Mouse (Mus musculus): ENCODE measurements around the gene Csf1. TPM values are rescaled to one million over a fixed set of nuclear protein-coding genes. Genes with fewer than 3 reads are reported as not detected.

Csf1 gene
- polyA plus RNA-seq, 1 experiment = 46.3 TPM

DNA sequence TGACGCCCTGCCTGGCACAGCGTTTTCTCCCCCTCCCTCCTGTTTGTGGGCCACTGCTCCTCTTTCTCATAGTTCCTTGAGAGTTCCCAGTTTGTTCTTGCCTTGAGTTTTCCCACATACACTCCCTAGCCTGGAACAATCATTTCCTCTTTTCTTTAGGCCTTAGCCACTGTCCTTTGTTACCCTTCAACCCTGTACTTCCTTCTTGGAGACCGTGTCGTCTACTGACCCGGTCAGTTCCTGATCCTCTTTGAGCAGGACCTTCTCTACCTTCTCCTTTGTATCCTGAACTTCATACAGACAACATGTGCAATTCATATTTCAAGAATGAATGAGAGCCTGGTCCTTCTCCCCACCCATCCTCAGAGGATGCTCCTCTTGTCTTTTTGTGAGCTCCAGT is 21.0 kb upstream of the Csf1 start:
- 79% methylated on average over 5 of the region's 5 CpGs for WGBS
- no peak for DNase-seq (ENCODE audit: low read depth in 1 of 2, low spot score in 2 of 2)
- H3K27ac ChIP-seq (ENCODE audit: insufficient read depth, low read length) = no peak overlapping the region
- H3K27me3 ChIP-seq (ENCODE audit: control insufficient read depth, insufficient read depth, low read length) = no peaks in the 10 kb centered on the region
- TF ChIP-seq CTCF (IDR thresholded peaks at IDR 0.05; ENCODE audit: extremely low read depth, insufficient read depth, insufficient read length, insufficient replicate concordance) (no peak), POLR2A (IDR thresholded peaks at IDR 0.05; ENCODE audit: low read depth, low read length) (no peak)
- no peaks in the 10 kb centered on the region for H3K4me1 ChIP-seq (ENCODE audit: control insufficient read depth, insufficient read depth, insufficient read length)
- no peak overlapping the region for H3K4me3 ChIP-seq (ENCODE audit: extremely low read depth, insufficient read depth, insufficient read length)
- no peaks in the 10 kb centered on the region for H3K36me3 ChIP-seq (ENCODE audit: control insufficient read depth, insufficient read depth, low read length)

DNA sequence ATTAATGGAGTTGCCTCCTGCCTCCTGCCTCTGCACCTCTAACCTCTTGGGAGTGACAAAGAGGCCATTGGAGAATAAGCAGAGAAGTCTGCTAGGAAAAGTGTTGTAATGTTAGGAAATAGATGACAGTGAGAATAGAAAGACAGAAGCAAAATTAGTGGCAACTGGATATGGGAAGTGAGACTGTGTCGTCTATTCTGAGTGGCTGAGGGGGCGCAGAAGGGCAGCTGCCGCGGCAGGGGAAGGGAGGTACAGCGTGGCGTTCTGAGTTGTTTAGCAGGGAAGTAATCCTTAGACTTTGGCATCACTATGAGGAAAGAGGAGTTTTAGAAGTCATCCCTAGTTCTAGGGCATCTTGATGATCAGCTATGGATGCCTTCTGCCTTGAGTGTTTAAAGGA is 17.7 kb upstream of the Csf1 start:
- Histone ChIP-seq H3K27ac (ENCODE audit: insufficient read depth, low read length) (no peak overlapping the region), H3K4me3 (ENCODE audit: extremely low read depth, insufficient read depth, insufficient read length) (no peak overlapping the region), H3K27me3 (ENCODE audit: control insufficient read depth, insufficient read depth, low read length) (no peaks in the 10 kb centered on the region), H3K4me1 (ENCODE audit: control insufficient read depth, insufficient read depth, insufficient read length) (no peaks in the 10 kb centered on the region), H3K36me3 (ENCODE audit: control insufficient read depth, insufficient read depth, low read length) (no peaks in the 10 kb centered on the region)
- no peak for DNase-seq (ENCODE audit: low read depth in 1 of 2, low spot score in 2 of 2)
- TF ChIP-seq POLR2A (IDR thresholded peaks at IDR 0.05; ENCODE audit: low read depth, low read length) = no peak
- no peak for TF ChIP-seq CTCF (IDR thresholded peaks at IDR 0.05; ENCODE audit: extremely low read depth, insufficient read depth, insufficient read length, insufficient replicate concordance)
- WGBS = 15% methylated on average over 6 of the region's 6 CpGs

DNA sequence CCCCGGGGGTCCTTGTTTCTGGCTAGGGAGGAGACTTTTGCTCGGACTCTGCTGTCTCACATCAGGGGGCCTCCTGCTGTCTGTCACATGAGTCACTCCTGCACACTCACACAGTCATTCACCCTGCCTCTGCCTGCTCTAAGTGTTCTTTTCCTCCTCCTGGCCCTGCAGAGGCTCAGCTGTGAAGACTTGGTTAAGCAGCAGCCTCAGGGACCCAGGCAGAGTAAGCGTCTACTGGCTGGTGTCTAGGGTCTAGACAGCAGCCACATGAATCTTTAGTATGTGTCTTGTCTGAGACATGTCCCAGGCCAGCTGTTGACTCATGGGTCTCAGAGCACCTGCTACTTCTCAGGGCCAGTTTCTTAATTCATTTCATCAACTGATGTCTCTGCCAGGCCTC is 16.0 kb upstream of the Csf1 start:
- Histone ChIP-seq H3K27ac (ENCODE audit: insufficient read depth, low read length) (no peak overlapping the region), H3K27me3 (ENCODE audit: control insufficient read depth, insufficient read depth, low read length) (no peaks in the 10 kb centered on the region), H3K4me1 (ENCODE audit: control insufficient read depth, insufficient read depth, insufficient read length) (no peaks in the 10 kb centered on the region), H3K36me3 (ENCODE audit: control insufficient read depth, insufficient read depth, low read length) (no peaks in the 10 kb centered on the region), H3K4me3 (ENCODE audit: extremely low read depth, insufficient read depth, insufficient read length) (no peak overlapping the region)
- WGBS = 52% methylated on average over 3 of the region's 3 CpGs
- no peak for DNase-seq (ENCODE audit: low read depth in 1 of 2, low spot score in 2 of 2)
- no peak for TF ChIP-seq CTCF (IDR thresholded peaks at IDR 0.05; ENCODE audit: extremely low read depth, insufficient read depth, insufficient read length, insufficient replicate concordance)
- TF ChIP-seq POLR2A (IDR thresholded peaks at IDR 0.05; ENCODE audit: low read depth, low read length) = no peak

DNA sequence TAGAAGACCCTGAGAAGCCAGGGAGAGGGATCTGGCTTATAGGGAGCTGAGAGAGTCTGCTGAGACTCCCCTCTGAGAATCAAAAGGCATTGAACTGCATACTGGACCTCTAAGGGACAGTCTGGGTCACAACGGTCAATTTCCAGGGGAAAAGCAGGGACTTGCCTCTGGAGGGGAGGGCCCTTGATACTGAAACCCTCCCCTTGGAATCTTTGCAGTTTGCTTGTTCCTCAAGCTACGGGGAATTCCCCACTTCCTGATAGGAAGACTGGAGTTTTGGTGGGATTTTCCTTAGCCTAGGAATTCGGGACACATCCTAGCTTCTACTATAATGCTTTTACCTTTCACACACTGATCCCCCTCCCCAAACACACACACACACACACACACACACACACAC is 15.5 kb upstream of the Csf1 start:
- Histone ChIP-seq H3K4me3 (ENCODE audit: extremely low read depth, insufficient read depth, insufficient read length) (no peak overlapping the region), H3K4me1 (ENCODE audit: control insufficient read depth, insufficient read depth, insufficient read length) (no peaks in the 10 kb centered on the region), H3K27ac (ENCODE audit: insufficient read depth, low read length) (no peak overlapping the region), H3K36me3 (ENCODE audit: control insufficient read depth, insufficient read depth, low read length) (no peaks in the 10 kb centered on the region), H3K27me3 (ENCODE audit: control insufficient read depth, insufficient read depth, low read length) (no peaks in the 10 kb centered on the region)
- TF ChIP-seq POLR2A (IDR thresholded peaks at IDR 0.05; ENCODE audit: low read depth, low read length) (no peak), CTCF (IDR thresholded peaks at IDR 0.05; ENCODE audit: extremely low read depth, insufficient read depth, insufficient read length, insufficient replicate concordance) (no peak)
- WGBS = 56% methylated on average over 3 of the region's 3 CpGs
- no peak for DNase-seq (ENCODE audit: low read depth in 1 of 2, low spot score in 2 of 2)

DNA sequence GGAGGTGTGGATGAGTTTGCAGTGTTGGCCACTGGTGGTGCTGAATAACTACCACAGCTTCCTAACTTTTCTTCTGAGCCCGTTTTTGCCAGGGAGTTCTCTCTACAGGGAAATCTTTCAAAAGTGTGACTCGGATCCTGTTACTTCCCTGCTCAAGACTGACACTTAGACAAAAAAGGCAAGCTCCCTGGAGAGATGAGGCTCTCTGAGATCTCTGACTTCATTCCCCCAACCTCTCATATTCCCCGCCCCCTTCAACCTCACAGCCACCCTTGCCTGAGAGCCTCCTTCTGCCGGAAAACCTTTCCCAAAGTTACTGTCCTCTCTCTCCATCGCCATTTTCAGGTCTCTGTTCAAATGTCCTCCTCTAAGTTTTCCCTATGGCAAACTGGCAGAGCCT is 14.8 kb upstream of the Csf1 start:
- no peaks in the 10 kb centered on the region for H3K27me3 ChIP-seq (ENCODE audit: control insufficient read depth, insufficient read depth, low read length)
- no peaks in the 10 kb centered on the region for H3K4me1 ChIP-seq (ENCODE audit: control insufficient read depth, insufficient read depth, insufficient read length)
- H3K27ac ChIP-seq (ENCODE audit: insufficient read depth, low read length) = no peak overlapping the region
- H3K4me3 ChIP-seq (ENCODE audit: extremely low read depth, insufficient read depth, insufficient read length) = no peak overlapping the region
- no peak for TF ChIP-seq POLR2A (IDR thresholded peaks at IDR 0.05; ENCODE audit: low read depth, low read length)
- TF ChIP-seq CTCF (IDR thresholded peaks at IDR 0.05; ENCODE audit: extremely low read depth, insufficient read depth, insufficient read length, insufficient replicate concordance) = no peak
- no peaks in the 10 kb centered on the region for H3K36me3 ChIP-seq (ENCODE audit: control insufficient read depth, insufficient read depth, low read length)
- 70% methylated on average over 5 of the region's 5 CpGs for WGBS
- no peak for DNase-seq (ENCODE audit: low read depth in 1 of 2, low spot score in 2 of 2)

DNA sequence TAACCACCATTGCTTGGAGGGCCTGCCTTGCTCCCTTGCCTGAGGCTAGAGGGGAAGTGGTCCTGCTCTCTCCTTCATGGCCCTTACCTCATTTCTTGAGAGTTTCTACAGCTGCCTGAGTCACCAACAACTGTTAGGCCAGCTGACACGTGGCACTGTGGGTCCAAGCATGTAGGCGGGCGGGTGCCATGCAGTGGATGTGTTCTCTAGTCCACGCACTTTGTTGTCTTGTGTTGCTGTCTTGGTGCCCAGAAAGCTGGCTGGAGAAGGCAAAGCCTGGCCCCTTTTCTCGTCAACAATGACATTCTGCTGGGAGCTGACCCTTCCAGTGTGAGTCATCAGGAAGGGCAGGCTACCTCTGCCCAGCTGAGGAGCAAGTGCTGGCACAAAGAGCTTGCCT is 12.6 kb upstream of the Csf1 start:
- no peak for DNase-seq (ENCODE audit: low read depth in 1 of 2, low spot score in 2 of 2)
- WGBS = 51% methylated on average over 5 of the region's 5 CpGs
- no peak overlapping the region for H3K27ac ChIP-seq (ENCODE audit: insufficient read depth, low read length)
- H3K4me1 ChIP-seq (ENCODE audit: control insufficient read depth, insufficient read depth, insufficient read length) = no peaks in the 10 kb centered on the region
- H3K27me3 ChIP-seq (ENCODE audit: control insufficient read depth, insufficient read depth, low read length) = no peaks in the 10 kb centered on the region
- H3K4me3 ChIP-seq (ENCODE audit: extremely low read depth, insufficient read depth, insufficient read length) = no peak overlapping the region
- H3K36me3 ChIP-seq (ENCODE audit: control insufficient read depth, insufficient read depth, low read length) = no peaks in the 10 kb centered on the region
- TF ChIP-seq CTCF (IDR thresholded peaks at IDR 0.05; ENCODE audit: extremely low read depth, insufficient read depth, insufficient read length, insufficient replicate concordance) = no peak
- TF ChIP-seq POLR2A (IDR thresholded peaks at IDR 0.05; ENCODE audit: low read depth, low read length) = no peak

DNA sequence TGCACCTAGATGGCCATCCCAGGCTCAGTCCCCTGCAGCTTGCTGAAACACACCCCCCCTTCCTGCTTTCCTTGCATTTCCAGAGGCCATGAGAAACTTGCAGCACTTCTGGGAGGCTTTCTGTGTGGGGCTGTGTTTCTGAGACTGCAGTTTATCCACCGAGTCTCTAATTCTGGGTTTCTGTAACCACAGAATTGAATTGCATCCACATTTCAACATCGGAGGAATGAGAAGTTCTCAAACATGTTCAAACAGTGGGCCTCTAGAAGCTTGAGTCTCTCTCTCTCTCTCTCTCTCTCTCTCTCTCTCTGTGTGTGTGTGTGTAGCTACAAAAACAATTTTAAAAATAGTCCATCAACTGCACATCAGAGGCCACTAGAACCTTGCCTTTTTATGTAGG is 9.4 kb upstream of the Csf1 start:
- no peaks in the 10 kb centered on the region for H3K4me1 ChIP-seq (ENCODE audit: control insufficient read depth, insufficient read depth, insufficient read length)
- no peaks in the 10 kb centered on the region for H3K27me3 ChIP-seq (ENCODE audit: control insufficient read depth, insufficient read depth, low read length)
- no peak for TF ChIP-seq POLR2A (IDR thresholded peaks at IDR 0.05; ENCODE audit: low read depth, low read length)
- TF ChIP-seq CTCF (IDR thresholded peaks at IDR 0.05; ENCODE audit: extremely low read depth, insufficient read depth, insufficient read length, insufficient replicate concordance) = no peak
- no peaks in the 10 kb centered on the region for H3K36me3 ChIP-seq (ENCODE audit: control insufficient read depth, insufficient read depth, low read length)
- no peak overlapping the region for H3K27ac ChIP-seq (ENCODE audit: insufficient read depth, low read length)
- WGBS = 21% methylated on average over 2 of the region's 2 CpGs
- DNase-seq (ENCODE audit: low read depth in 1 of 2, low spot score in 2 of 2) = no peak
- no peak overlapping the region for H3K4me3 ChIP-seq (ENCODE audit: extremely low read depth, insufficient read depth, insufficient read length)
